ENCODE assay signal across 21 mouse cellular contexts in genomic region chr10:69255594-69255993, GRCm38 (mm10). TPM values are rescaled to one million over a fixed set of nuclear protein-coding genes. Genes with fewer than 3 reads are reported as not detected.
DNase-seq lines count a peak whose midpoint lies in the region; ATAC-seq and TF ChIP-seq lines count a peak whose summit lies in the region.
"Had no signal": no experiment of that assay in that cellular context is flagged by ENCODE, and none has a peak within 500 bp of the region (broad histone marks: within the 10 kb centered on the region; RNA-seq: fewer than 3 reads in every experiment).

No protein-coding gene starts in this region.

- DNase-seq in embryonic facial prominence, embryonic 10.5 days (ENCODE audit: low spot score), result no peak
- no peak for DNase-seq in hindbrain, embryonic 10.5 days (ENCODE audit: low spot score)
- DNase-seq in neural tube, embryonic 11.5 days (ENCODE audit: low spot score), result no peak
- no peak for DNase-seq in neural tube, embryonic 10.5 days (ENCODE audit: extremely low spot score, low spot score)
- DNase-seq in liver, postnatal 0 days, result no peak
- no peak for DNase-seq in adrenal gland, postnatal 36 days
- DNase-seq: adrenal gland, postnatal 10 days; cerebellum, adult 18-20 months; gastrocnemius, postnatal 14 days; kidney, adult 11 months; lung, adult 18-20 months; spleen, adult 18-20 months had no signal

- no peak overlapping the region for H3K4me3 ChIP-seq in embryonic facial prominence, embryonic 13.5 days
- H3K4me3 ChIP-seq in embryonic facial prominence, embryonic 10.5 days, result no peak overlapping the region
- no peak overlapping the region for H3K4me3 ChIP-seq in hindbrain, embryonic 13.5 days
- no peak overlapping the region for H3K4me3 ChIP-seq in hindbrain, embryonic 10.5 days
- no peak overlapping the region for H3K4me3 ChIP-seq in neural tube, embryonic 11.5 days (ENCODE audit: low read depth, low read length)
- H3K4me3 ChIP-seq in liver, postnatal 0 days (ENCODE audit: low read depth, low read length), result no peak overlapping the region
- H3K4me3 ChIP-seq: hindbrain, embryonic 12.5 days; layer of hippocampus, adult 2 months; left cerebral cortex, adult 2 months; limb, embryonic 10.5 days had no signal

- H3K4me1 ChIP-seq in embryonic facial prominence, embryonic 13.5 days, result peaks cover 34% of the 10 kb centered on the region
- H3K4me1 ChIP-seq in embryonic facial prominence, embryonic 10.5 days, result peaks cover 27% of the 10 kb centered on the region
- H3K4me1 ChIP-seq in hindbrain, embryonic 13.5 days (replicated peaks), result peaks cover 18% of the 10 kb centered on the region
- peaks cover 23% of the 10 kb centered on the region for H3K4me1 ChIP-seq in hindbrain, embryonic 10.5 days (replicated peaks)
- peaks cover 10% of the 10 kb centered on the region; the same call in 1 of the 2 replicates for H3K4me1 ChIP-seq in neural tube, embryonic 11.5 days (ENCODE audit: control insufficient read depth, insufficient read depth, low read length)
- H3K4me1 ChIP-seq in liver, postnatal 0 days (ENCODE audit: insufficient read depth), result peaks cover 31% of the 10 kb centered on the region

- H3K4me2 ChIP-seq in embryonic facial prominence, embryonic 13.5 days, result no peak overlapping the region
- H3K4me2 ChIP-seq in hindbrain, embryonic 13.5 days, result no peak overlapping the region
- no peak overlapping the region for H3K4me2 ChIP-seq in neural tube, embryonic 11.5 days (ENCODE audit: low read depth)
- H3K4me2 ChIP-seq in liver, postnatal 0 days (ENCODE audit: low read depth, low read length), result no peak overlapping the region
- H3K4me2 ChIP-seq: hindbrain, embryonic 12.5 days; midbrain, embryonic 11.5 days had no signal

- H3K27ac ChIP-seq in embryonic facial prominence, embryonic 13.5 days, result 0 out of 2 replicates have a peak overlapping the region, but pooled peaks have one; percentile 39
- H3K27ac ChIP-seq in embryonic facial prominence, embryonic 10.5 days (replicated peaks), result no peak overlapping the region
- H3K27ac ChIP-seq in hindbrain, embryonic 13.5 days, result peak overlapping the region; percentile 10; the same call in 1 of the 2 replicates
- H3K27ac ChIP-seq in hindbrain, embryonic 10.5 days, result no peak overlapping the region
- 0 out of 2 replicates have a peak overlapping the region, but pooled peaks have one; percentile 20 for H3K27ac ChIP-seq in neural tube, embryonic 11.5 days (ENCODE audit: low read depth, low read length)
- H3K27ac ChIP-seq in liver, postnatal 0 days (ENCODE audit: low read depth), result no peak overlapping the region
- H3K27ac ChIP-seq: hindbrain, embryonic 12.5 days; layer of hippocampus, adult 2 months; left cerebral cortex, adult 2 months; limb, embryonic 10.5 days had no signal

- no peak for ATAC-seq in embryonic facial prominence, embryonic 13.5 days (ENCODE audit: insufficient number of reproducible peaks, insufficient read depth, low FRiP score, low TSS enrichment, low read depth)
- no peak for ATAC-seq in hindbrain, embryonic 13.5 days (ENCODE audit: low FRiP score)
- ATAC-seq in neural tube, embryonic 11.5 days (ENCODE audit: insufficient read depth, low FRiP score, low TSS enrichment), result no peak
- no peak for ATAC-seq in liver, postnatal 0 days

- H3K27me3 ChIP-seq in embryonic facial prominence, embryonic 13.5 days, result no peaks in the 10 kb centered on the region
- H3K27me3 ChIP-seq in embryonic facial prominence, embryonic 10.5 days (replicated peaks; ENCODE audit: low read depth, poor library complexity, severe bottlenecking), result no peaks in the 10 kb centered on the region
- H3K27me3 ChIP-seq in hindbrain, embryonic 13.5 days, result no peaks in the 10 kb centered on the region
- no peaks in the 10 kb centered on the region for H3K27me3 ChIP-seq in hindbrain, embryonic 10.5 days (ENCODE audit: insufficient read depth, poor library complexity, severe bottlenecking)
- H3K27me3 ChIP-seq in neural tube, embryonic 11.5 days (ENCODE audit: control insufficient read depth, insufficient read depth, low read length), result no peaks in the 10 kb centered on the region
- no peaks in the 10 kb centered on the region for H3K27me3 ChIP-seq in liver, postnatal 0 days (ENCODE audit: insufficient read depth, low read length)
- H3K27me3 ChIP-seq: CH12.LX; hindbrain, embryonic 12.5 days had no signal

- H3K9me3 ChIP-seq in embryonic facial prominence, embryonic 13.5 days, result no peaks in the 10 kb centered on the region
- no peaks in the 10 kb centered on the region for H3K9me3 ChIP-seq in embryonic facial prominence, embryonic 10.5 days
- no peaks in the 10 kb centered on the region for H3K9me3 ChIP-seq in hindbrain, embryonic 13.5 days
- no peaks in the 10 kb centered on the region for H3K9me3 ChIP-seq in hindbrain, embryonic 10.5 days
- H3K9me3 ChIP-seq in neural tube, embryonic 11.5 days (ENCODE audit: control insufficient read depth, low read length), result no peaks in the 10 kb centered on the region
- no peaks in the 10 kb centered on the region for H3K9me3 ChIP-seq in liver, postnatal 0 days (ENCODE audit: low read length)
- H3K9me3 ChIP-seq: hindbrain, embryonic 12.5 days; limb, embryonic 10.5 days had no signal

- TF ChIP-seq EP300 in liver, postnatal 0 days (IDR thresholded peaks at IDR 0.05; ENCODE audit: low read depth), result peak; percentile 86

- WGBS in embryonic facial prominence, embryonic 13.5 days, result 57% methylated on average over 5 of the region's 5 CpGs
- 78% methylated on average over 5 of the region's 5 CpGs for WGBS in embryonic facial prominence, embryonic 10.5 days
- WGBS in hindbrain, embryonic 13.5 days, result 61% methylated on average over 5 of the region's 5 CpGs
- 78% methylated on average over 5 of the region's 5 CpGs for WGBS in hindbrain, embryonic 10.5 days
- 68% methylated on average over 5 of the region's 5 CpGs for WGBS in neural tube, embryonic 11.5 days
- 43% methylated on average over 5 of the region's 5 CpGs for WGBS in liver, postnatal 0 days (ENCODE audit: insufficient replicate concordance)

- peaks cover 26% of the 10 kb centered on the region for H3K36me3 ChIP-seq in embryonic facial prominence, embryonic 13.5 days
- H3K36me3 ChIP-seq in embryonic facial prominence, embryonic 10.5 days (replicated peaks), result peaks cover 13% of the 10 kb centered on the region
- peaks cover 10% of the 10 kb centered on the region for H3K36me3 ChIP-seq in hindbrain, embryonic 13.5 days
- H3K36me3 ChIP-seq in hindbrain, embryonic 10.5 days, result peaks cover 18% of the 10 kb centered on the region
- H3K36me3 ChIP-seq in neural tube, embryonic 11.5 days (ENCODE audit: control insufficient read depth, insufficient read depth, low read length), result no peaks in the 10 kb centered on the region
- H3K36me3 ChIP-seq in liver, postnatal 0 days (replicated peaks; ENCODE audit: insufficient read depth, low read length), result peaks cover 14% of the 10 kb centered on the region

- TF ChIP-seq CTCF in liver, postnatal 0 days (IDR thresholded peaks at IDR 0.05; ENCODE audit: low read depth), result no peak

- no peak overlapping the region for H3K9ac ChIP-seq in embryonic facial prominence, embryonic 13.5 days
- no peak overlapping the region for H3K9ac ChIP-seq in hindbrain, embryonic 13.5 days
- no peak overlapping the region for H3K9ac ChIP-seq in neural tube, embryonic 11.5 days (ENCODE audit: low read length)
- H3K9ac ChIP-seq in liver, postnatal 0 days (replicated peaks), result no peak overlapping the region
- H3K9ac ChIP-seq: hindbrain, embryonic 12.5 days had no signal

RNA-seq across cellular contexts. Expression of gene A930033H14Rik, which starts 42.7 kb away (rescaled TPM):
- 2.9 and 3.0 TPM in 2 replicates for polyA plus RNA-seq in embryonic facial prominence, embryonic 13.5 days (2015; fragmentation: Nextera tagmentation; extraction: Ambion mirVana)
- polyA plus RNA-seq in embryonic facial prominence, embryonic 10.5 days (2016; fragmentation: Nextera tagmentation; extraction: Ambion mirVana), result 1.2 and 1.4 TPM in 2 replicates
- polyA plus RNA-seq in hindbrain, embryonic 13.5 days (2015; fragmentation: Nextera tagmentation; extraction: Ambion mirVana), result 1.4 TPM in 2 replicates
- 0.81 and 0.96 TPM in 2 replicates for polyA plus RNA-seq in hindbrain, embryonic 10.5 days (2016; fragmentation: Nextera tagmentation; extraction: Ambion mirVana)
- polyA plus RNA-seq in neural tube, embryonic 11.5 days (2014; fragmentation: Nextera tagmentation; extraction: Ambion mirVana), result 0.77 and 1.3 TPM in 2 replicates
- polyA plus RNA-seq in liver, postnatal 0 days (2015; fragmentation: Nextera tagmentation; extraction: Ambion mirVana), result 0.89 and 1.2 TPM in 2 replicates
- total RNA-seq in adrenal gland, postnatal 36 days (2021), result 1 to 10 TPM; 1.2 to 2.8 TPM
- total RNA-seq: monocyte, adult 5-6 weeks had no signal

Comparison
In these comparisons a context has a peak if more than half of its experiments do, and no peak if none do; other contexts are left out.
1. H3K27ac ChIP-seq: peak in embryonic facial prominence, embryonic 13.5 days (single experiment), hindbrain, embryonic 13.5 days (single experiment) and neural tube, embryonic 11.5 days (single experiment); none in embryonic facial prominence, embryonic 10.5 days (single experiment), hindbrain, embryonic 10.5 days (single experiment) and liver, postnatal 0 days (single experiment).